Mouse (Mus musculus): ENCODE data around the gene Setdb2.
A peak's percentile ranks its signal among the peaks of the same experiment; 100 is the strongest.
"Not testable (repeated sequence)": the region's sequence is repeated elsewhere in the genome, so short reads cannot be mapped to it uniquely, and the experiment has no call there.

Gene Setdb2

GRCm38 (mm10) chr14:59440558-59441471 lies at the start of gene Setdb2, which contains the start of gene Cab39l:
Setdb2 (minus strand) TSS chr14:59440884.
Cab39l (plus strand) TSS chr14:59440972.
- DNase-seq (ENCODE audit: low spot score): peak; percentile 94

GRCm38 (mm10) chr14:59485247-59485810 lies 44.6 kb upstream of the Setdb2 start:
- DNase-seq (ENCODE audit: low spot score): no peak

- no peak for DNase-seq (ENCODE audit: low spot score)
Observed at GRCm38 (mm10) chr14:59478699-59479098, 38.0 kb upstream of the Setdb2 start.

GRCm38 (mm10) chr14:59470781-59471180 lies 30.1 kb upstream of the Setdb2 start:
- DNase-seq (ENCODE audit: low spot score): no peak

GRCm38 (mm10) chr14:59467798-59468197 lies 27.1 kb upstream of the Setdb2 start:
- no peak for DNase-seq (ENCODE audit: low spot score)

- DNase-seq (ENCODE audit: low spot score): no peak
Observed at GRCm38 (mm10) chr14:59466503-59466902, 25.8 kb upstream of the Setdb2 start.

GRCm38 (mm10) chr14:59447981-59448380 lies 7.3 kb upstream of the Setdb2 start:
- no peak for DNase-seq (ENCODE audit: low spot score)

- DNase-seq (ENCODE audit: low spot score): no peak
Observed at GRCm38 (mm10) chr14:59445421-59445820, 4.7 kb upstream of the Setdb2 start.

- no peak for DNase-seq (ENCODE audit: low spot score)
Observed at GRCm38 (mm10) chr14:59441472-59441805, 755 bp upstream of the Setdb2 start.

- no peak for DNase-seq (ENCODE audit: low spot score)
Observed at GRCm38 (mm10) chr14:59440039-59440438, 645 bp downstream of the Setdb2 start.

GRCm38 (mm10) chr14:59438505-59438904 lies 2.2 kb downstream of the Setdb2 start:
- DNase-seq (ENCODE audit: low spot score): no peak

GRCm38 (mm10) chr14:59437398-59437797 lies 3.3 kb downstream of the Setdb2 start:
- no peak for DNase-seq (ENCODE audit: low spot score)

- no peak for DNase-seq (ENCODE audit: low spot score)
Observed at GRCm38 (mm10) chr14:59435206-59435605, 5.5 kb downstream of the Setdb2 start.

GRCm38 (mm10) chr14:59433902-59434301 lies 6.8 kb downstream of the Setdb2 start:
- no peak for DNase-seq (ENCODE audit: low spot score)

GRCm38 (mm10) chr14:59430556-59430955 lies 10.1 kb downstream of the Setdb2 start:
- no peak for DNase-seq (ENCODE audit: low spot score)

- no peak for DNase-seq (ENCODE audit: low spot score)
Observed at GRCm38 (mm10) chr14:59422912-59423663, 17.6 kb downstream of the Setdb2 start.

GRCm38 (mm10) chr14:59418171-59418570 lies 22.5 kb downstream of the Setdb2 start:
- DNase-seq (ENCODE audit: low spot score): no peak

- DNase-seq (ENCODE audit: low spot score): not testable (repeated sequence)
Observed at GRCm38 (mm10) chr14:59414979-59415378, 25.7 kb downstream of the Setdb2 start.

GRCm38 (mm10) chr14:59396999-59397398 lies 43.7 kb downstream of the Setdb2 start:
- no peak for DNase-seq (ENCODE audit: low spot score)

- DNase-seq (ENCODE audit: low spot score): no peak
Observed at GRCm38 (mm10) chr14:59395281-59395680, 45.4 kb downstream of the Setdb2 start, which contains the start of gene Phf11c. Phf11c (minus strand) TSS chr14:59395381.

- not testable (repeated sequence) for DNase-seq (ENCODE audit: low spot score)
Observed at GRCm38 (mm10) chr14:59390181-59390580, 50.5 kb downstream of the Setdb2 start.

GRCm38 (mm10) chr14:59389532-59389931 lies 51.2 kb downstream of the Setdb2 start:
- DNase-seq (ENCODE audit: low spot score): no peak

All from testis, postnatal 10 days (tissue).